Mouse (Mus musculus) gastrocnemius, postnatal 14 days (tissue): Measurements from ENCODE around the gene Tubb2a. TPM values are rescaled to one million over a fixed set of nuclear protein-coding genes. Genes with fewer than 3 reads are reported as not detected.

Experiments
- DNase-seq: peaks from one replicate; pipeline ENCODE4 v3.0.0; 2021; ENCODE audit warnings: mixed read lengths
- intact Hi-C: fragments of 180-260 bp; cut with DNase I; formaldehyde crosslinking; loops from one replicate; pipeline ENCODE4 v1.15.1; 2025; ENCODE audit warnings: low total_unique reads
- total RNA-seq, 2 experiments: library from RNA; stranded (reverse); gene quantifications; 2 replicates each; pipeline ENCODE4 v1.2.3; 2021

The Tubb2a gene
- total RNA-seq, 2 experiments from 2014 or later: 19.3 to 24.4 TPM

GRCm38 (mm10) chr13:34060061-34060460, 17.7 kb downstream of the Tubb2a start:
- no peak for DNase-seq
- intact Hi-C loops: no loop called here

DNA sequence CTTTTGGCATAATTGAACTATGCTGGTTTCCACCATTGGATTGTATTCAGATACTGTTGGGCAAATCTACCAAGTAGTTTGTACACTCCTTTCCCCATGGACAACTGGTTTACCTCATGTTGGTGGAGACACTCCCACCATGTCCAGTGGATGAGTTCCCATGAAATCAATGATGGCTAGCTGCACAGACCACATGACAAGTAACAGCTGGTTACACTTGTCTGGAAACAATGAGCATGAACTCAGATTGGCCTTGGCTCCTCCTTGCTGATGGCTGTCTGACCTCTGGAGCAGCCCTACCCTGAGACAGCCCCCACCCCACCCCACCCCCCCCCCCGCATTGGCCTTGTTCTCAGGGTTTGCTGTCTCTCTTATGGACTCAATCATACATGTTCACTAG, 20.6 kb downstream of the Tubb2a start:
- no peak for DNase-seq
- intact Hi-C loops: no loop called here

DNA sequence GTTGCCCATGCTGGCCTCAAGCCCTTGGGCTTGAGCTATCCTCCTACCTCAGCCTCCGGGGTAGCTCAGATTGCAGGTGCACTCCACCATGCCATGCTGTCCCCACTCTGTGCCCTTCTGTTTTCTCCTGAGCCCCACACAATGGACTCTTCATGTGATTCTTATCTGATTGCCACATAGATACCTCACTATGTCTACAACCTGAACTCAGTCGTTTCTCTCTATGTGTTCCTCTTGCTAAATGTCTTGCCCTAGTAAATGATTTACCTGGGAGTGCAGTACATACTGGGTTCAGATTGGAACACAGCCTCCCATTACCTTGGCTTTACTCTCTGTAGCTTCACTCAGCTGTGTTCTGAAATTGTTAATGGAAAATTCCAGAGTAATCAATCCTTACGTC, 22.8 kb downstream of the Tubb2a start:
- intact Hi-C loops: no loop called here
- no peak for DNase-seq

DNA sequence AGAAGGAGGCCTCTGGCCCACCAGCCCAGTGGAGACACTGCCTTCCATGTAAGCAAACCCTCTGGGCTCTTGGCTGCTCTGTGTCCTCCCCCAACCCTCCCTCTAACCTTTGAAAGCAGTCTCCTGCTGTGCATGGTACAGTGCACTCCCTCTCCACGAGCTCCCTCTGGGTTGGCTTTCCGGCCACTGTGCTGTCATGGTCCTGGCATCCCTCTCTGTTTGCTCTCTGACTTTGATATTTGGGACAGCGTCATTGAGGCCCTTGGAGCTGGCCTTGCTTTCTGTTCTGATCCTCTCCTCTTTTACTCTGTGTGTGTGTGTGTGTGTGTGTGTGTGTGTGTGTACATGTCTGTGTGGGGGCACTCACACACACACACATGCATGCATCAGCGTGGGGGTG, 23.4 kb downstream of the Tubb2a start:
- intact Hi-C loops: no loop called here
- no peak for DNase-seq

GRCm38 (mm10) chr13:34053673-34054282, 24.0 kb downstream of the Tubb2a start:
- intact Hi-C loops: no loop called here
- no peak for DNase-seq

DNA sequence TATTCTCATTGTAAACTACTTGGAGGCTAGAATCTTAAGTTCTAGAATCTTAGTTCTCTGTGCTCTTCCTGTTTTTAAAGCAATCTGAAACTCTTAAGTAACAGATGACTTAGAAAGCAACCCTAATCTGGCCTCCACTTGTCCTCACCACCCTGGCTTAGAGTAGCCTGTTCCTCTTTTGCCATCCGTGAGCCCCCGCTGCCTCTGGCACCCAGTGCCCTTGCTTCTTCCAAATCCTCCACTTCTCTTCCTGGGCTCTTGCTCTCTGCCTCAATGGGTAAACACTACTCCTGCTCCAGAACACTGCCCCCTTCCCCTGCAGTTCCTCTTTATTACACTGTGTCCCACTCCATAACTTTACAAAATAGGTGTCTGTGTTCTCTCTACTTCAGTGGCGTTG, 26.1 kb downstream of the Tubb2a start:
- intact Hi-C loops: no loop called here
- no peak for DNase-seq

DNA sequence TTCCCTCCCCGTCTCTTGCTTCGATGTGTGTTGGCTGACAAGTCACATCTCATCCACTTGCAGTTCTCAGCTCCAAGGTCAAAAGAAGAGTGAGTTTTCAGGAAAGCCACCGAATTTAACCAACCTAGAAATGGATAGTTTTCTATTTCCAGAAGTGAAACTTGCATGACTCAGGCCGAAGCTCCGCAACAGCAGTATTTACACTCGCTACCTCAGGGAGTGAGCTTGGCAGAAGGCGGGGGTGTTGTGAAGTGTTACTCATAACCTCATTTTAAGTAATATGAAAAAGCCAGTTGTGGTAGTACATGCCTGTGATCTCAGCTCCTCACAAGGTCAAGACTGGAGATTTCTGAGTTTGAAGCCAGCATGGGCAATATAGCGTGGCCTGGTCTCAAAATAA, 27.3 kb downstream of the Tubb2a start:
- intact Hi-C loops: no loop called here
- DNase-seq: no peak

DNA sequence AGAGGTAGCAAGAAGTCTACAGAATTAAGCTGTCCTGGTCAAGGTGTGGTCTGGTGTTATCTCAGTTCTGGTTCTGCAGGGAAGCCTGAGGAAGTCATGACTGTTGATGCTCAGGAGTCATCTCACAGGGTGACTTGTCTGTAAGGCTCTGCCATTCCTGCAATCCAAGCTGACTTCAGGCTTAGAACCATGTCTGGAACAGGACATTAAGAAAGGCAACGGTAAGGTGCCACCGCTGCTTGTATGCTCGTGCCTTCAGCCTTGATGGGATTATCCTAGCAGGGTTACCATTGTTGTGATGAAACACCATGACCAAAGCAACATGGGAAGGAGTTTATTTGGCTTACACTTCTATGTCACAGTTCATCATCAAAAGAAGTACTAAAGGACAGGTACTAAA, 30.3 kb downstream of the Tubb2a start:
- intact Hi-C loops: loop anchor here (10.0 kb wide), 1 partner anchor 587 kb away; no protein-coding TSS in a partner anchor
- no peak for DNase-seq

DNA sequence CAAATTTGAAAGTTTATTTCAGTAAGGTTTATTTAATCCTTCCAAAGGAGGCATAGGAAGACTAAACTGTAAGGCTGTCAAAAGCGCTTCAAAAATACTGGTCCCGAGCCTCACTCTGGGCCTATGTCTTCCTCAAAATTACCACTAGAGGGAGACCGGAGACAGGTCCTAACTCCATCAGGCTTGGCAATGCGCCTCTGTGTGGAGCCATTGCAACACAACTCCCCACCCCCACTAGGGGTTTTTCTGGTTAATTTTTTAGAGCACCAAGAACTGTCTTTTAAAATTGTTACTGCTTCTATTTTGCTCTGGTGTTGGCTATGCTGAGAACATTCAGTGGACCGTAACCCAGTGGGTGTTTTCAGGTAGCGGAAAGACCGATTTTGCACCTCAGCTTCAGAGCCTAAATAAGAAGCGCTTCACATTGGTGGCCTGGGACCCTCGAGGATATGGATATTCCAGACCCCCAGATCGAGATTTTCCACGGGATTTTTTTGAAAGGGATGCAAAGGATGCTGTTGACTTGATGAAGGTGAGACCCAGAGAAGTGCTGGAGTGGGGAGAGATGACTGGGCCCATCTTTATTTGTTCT, 31.3 kb downstream of the Tubb2a start:
- intact Hi-C loops: loop anchor here (10.0 kb wide), 1 partner anchor 588 kb away; no protein-coding TSS in a partner anchor
- DNase-seq: peak; percentile 87

- intact Hi-C loops: loop anchor here (2.0 to 10.0 kb wide), 2 partner anchors 109 to 589 kb away; no protein-coding TSS in a partner anchor
Observed at GRCm38 (mm10) chr13:34045511-34046249, 32.1 kb downstream of the Tubb2a start.

GRCm38 (mm10) chr13:34043716-34044393, 34.0 kb downstream of the Tubb2a start:
- intact Hi-C loops: loop anchor here (2.0 to 10.0 kb wide), 2 partner anchors 111 to 591 kb away; no protein-coding TSS in a partner anchor

More at GRCm38 (mm10) chr13:34045511-34046249, 32.1 kb downstream of the Tubb2a start:
- DNase-seq: no peak

DNA sequence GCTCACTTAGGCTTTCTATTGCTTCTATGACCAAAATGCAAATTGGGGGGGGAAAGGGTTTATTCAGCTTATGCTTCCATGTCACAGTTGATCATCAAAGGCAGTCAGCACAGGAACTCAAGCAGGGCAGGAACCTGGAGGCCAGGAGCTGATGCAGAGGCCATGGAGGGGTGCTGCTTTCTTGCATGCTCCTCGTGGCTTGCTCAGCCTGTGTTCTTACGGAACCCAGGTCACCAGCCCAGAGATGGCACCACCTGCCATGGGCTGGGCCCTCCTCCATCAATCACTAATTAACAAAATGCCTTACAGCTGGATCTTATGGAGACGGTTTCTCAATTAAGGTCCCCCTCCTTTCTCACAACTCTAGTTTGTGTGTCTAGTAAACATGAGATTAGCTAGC, 37.7 kb downstream of the Tubb2a start:
- intact Hi-C loops: loop anchor here (10.0 kb wide), 1 partner anchor 595 kb away; no protein-coding TSS in a partner anchor
- DNase-seq: no peak

More at GRCm38 (mm10) chr13:34043716-34044393, 34.0 kb downstream of the Tubb2a start:
- DNase-seq: no peak

- intact Hi-C loops: no loop called here
- DNase-seq: no peak
Observed at GRCm38 (mm10) chr13:34038901-34039341, 38.9 kb downstream of the Tubb2a start.

- intact Hi-C loops: no loop called here
- no peak for DNase-seq
Observed at GRCm38 (mm10) chr13:34038056-34038432, 39.8 kb downstream of the Tubb2a start.

- intact Hi-C loops: no loop called here
- DNase-seq: peak; percentile 95
Observed at GRCm38 (mm10) chr13:34037172-34038055, 40.4 kb downstream of the Tubb2a start, which contains the start of gene Bphl. Gene Bphl, plus strand, starts transcription at chr13:34037597.

- DNase-seq: no peak
- intact Hi-C loops: no loop called here
Observed at GRCm38 (mm10) chr13:34036726-34037125, 41.1 kb downstream of the Tubb2a start.

- intact Hi-C loops: no loop called here
Observed at GRCm38 (mm10) chr13:34035424-34035823, 42.4 kb downstream of the Tubb2a start.

DNA sequence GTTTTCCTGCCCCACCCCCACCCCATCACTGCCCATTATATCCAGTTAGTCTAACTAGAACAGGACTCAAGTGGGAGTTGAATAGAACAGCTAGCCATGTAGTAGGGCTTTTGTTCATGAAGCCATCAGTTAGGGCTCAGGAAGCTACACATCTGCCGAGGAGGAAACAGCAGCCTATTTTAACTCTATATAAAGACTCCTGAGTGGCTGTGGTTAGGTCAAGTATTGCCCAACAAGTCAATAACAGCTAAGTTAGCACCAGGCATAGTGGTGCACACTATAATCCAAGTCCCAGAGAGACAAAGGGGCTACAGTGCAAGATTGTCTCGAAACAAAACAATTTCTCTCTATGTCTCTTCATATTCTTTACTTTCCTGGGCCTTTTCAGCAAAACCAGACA, 45.8 kb downstream of the Tubb2a start:
- DNase-seq: no peak
- intact Hi-C loops: no loop called here

More at GRCm38 (mm10) chr13:34035424-34035823, 42.4 kb downstream of the Tubb2a start:
- DNase-seq: no peak
